Mouse (Mus musculus) intestine, embryonic 16.5 days (tissue): Measurements from ENCODE around the gene Dnajc27. TPM values are rescaled to one million over a fixed set of nuclear protein-coding genes. Genes with fewer than 3 reads are reported as not detected.

Source experiments
- ATAC-seq: fragments of 200-750 bp; cut with Nextera tagmentation; 2 replicates; pipeline ENCODE4 v1.8.0; 2017; ENCODE audit warnings: moderate TSS enrichment, moderate library complexity
- H3K27ac ChIP-seq: fragments of 300-500 bp; sonication (generic); 2 replicates; pipeline ENCODE4 v1.5.1; 2014; ENCODE audit warnings: mild to moderate bottlenecking, low read length
- H3K27me3 ChIP-seq: fragments of 300-500 bp; sonication (generic); replicated peaks from 2 replicates; pipeline ENCODE4 v1.6.1; 2014; ENCODE audit warnings: low read length, control low read depth, mixed read lengths; ENCODE audit not compliant: control insufficient read depth, insufficient read depth
- H3K36me3 ChIP-seq: fragments of 300-500 bp; sonication (generic); 2 replicates; pipeline ENCODE4 v1.6.1; 2014; ENCODE audit warnings: low read length, control low read depth; ENCODE audit not compliant: control insufficient read depth, insufficient read depth
- H3K4me1 ChIP-seq: fragments of 300-500 bp; sonication (generic); 2 replicates; pipeline ENCODE4 v1.6.1; 2014; ENCODE audit warnings: low read length, control low read depth, mixed read lengths; ENCODE audit not compliant: control insufficient read depth, insufficient read depth
- H3K4me2 ChIP-seq: fragments of 300-500 bp; sonication (generic); 2 replicates; pipeline ENCODE4 v1.6.1; 2014; ENCODE audit warnings: low read depth, low read length, control low read depth
- H3K4me3 ChIP-seq: fragments of 300-500 bp; sonication (generic); 2 replicates; pipeline ENCODE4 v1.5.1; 2014; ENCODE audit warnings: mild to moderate bottlenecking, low read length
- H3K9ac ChIP-seq: fragments of 300-500 bp; sonication (generic); 2 replicates; pipeline ENCODE4 v1.6.1; 2014; ENCODE audit warnings: low read depth, low read length
- H3K9me3 ChIP-seq: fragments of 300-500 bp; sonication (generic); 2 replicates; pipeline ENCODE4 v1.6.1; 2016; ENCODE audit warnings: low read length, control low read depth; ENCODE audit not compliant: control insufficient read depth
- WGBS: fragments of 180-500 bp; shearing (Covaris S2); extraction: QIAGEN DNeasy Blood & Tissue Kit; methylation state at CpG from one replicate; pipeline ENCODE4 v1.1.7; 2014; 5-methylcytosine and 5-hydroxymethylcytosine counted together
- polyA plus RNA-seq: library from polyadenylated mRNA; unstranded; fragments of >200 nt; fragmentation: Nextera tagmentation; extraction: Ambion mirVana; gene quantifications from 2 replicates; pipeline ENCODE4 v1.2.1, GENCODE M21; 2015

Gene Dnajc27
- polyA plus RNA-seq: 3.7 and 3.9 TPM in 2 replicates

DNA sequence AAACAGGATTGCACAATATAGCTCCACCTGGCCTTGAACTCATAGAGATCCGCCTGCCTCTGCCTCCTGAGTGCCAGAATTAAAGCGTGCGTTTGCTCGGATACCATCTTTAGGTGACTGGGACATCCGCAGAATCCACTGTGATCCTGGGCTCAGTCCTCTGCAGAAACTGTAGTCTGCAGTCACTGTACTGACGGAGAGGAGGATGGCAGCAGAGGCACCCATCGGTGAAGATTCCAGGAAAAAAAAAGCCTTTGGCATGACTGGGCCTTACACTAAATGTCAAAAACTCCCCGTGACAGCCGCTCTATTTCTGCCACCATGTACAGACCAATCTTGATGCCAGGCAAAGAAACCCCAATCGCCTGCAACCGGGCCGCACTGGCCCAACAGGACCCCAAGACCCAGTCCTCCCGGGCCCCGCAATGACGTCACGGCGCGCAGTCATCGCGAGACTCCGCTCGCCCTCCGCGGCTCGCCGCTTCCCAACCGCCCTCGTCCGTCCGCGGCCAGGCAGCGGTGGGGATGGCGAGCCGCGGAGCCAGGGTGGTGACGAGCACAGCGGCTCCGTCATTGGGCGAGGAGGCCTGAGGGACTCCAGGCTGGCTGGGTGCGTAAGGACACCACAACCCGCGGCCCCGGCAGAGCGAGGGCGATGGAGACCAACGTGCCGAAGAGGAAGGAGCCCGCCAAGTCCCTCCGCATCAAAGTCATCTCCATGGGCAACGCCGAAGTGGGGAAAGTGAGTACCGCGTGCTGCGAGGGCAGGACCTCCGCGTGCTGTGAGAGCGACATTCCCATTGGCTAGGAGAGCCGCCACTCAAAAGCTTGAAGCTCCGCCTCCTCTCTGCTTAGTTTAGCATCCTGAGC, at the start of gene Dnajc27:
Gene Dnajc27 (plus strand): TSS at position 452 of the 870 bp plus-strand sequence.
- Histone ChIP-seq H3K4me3 (peak within 1 kb of the TSS; percentile 71), H3K36me3 (peaks cover 11% of the 10 kb centered on the region), H3K9me3 (no peaks in the 10 kb centered on the region), H3K4me2 (peak within 1 kb of the TSS; percentile 88), H3K4me1 (0 out of 2 replicates have a peak, but pooled peaks cover 3% of the 10 kb centered on the region), H3K27ac (peak within 1 kb of the TSS; percentile 93), H3K9ac (peak within 1 kb of the TSS; percentile 76), H3K27me3 (no peaks in the 10 kb centered on the region)
- ATAC-seq: peak; percentile 98
- 5% methylated on average over 59 of the region's 59 CpGs for WGBS

DNA sequence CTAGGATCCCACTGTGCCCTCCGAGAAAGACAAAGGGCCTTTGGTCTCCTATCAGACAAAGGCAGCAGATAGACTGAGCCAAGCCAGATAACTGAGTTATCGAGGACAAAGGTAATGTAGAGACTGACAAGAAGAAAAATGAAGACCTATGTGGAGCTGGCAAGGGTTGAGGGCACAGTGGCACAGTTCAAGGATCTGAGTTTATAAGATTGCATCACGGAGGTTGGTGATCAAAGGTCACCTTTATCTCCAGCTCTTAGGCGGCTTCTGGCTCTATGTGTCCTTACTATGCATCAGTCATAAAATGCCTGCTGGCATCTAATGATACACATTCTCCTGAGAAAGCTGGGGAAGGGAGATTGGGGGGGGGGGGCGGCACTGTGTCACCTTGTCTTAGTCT, 46.2 kb upstream of the Dnajc27 start:
- 65% methylated on average over 5 of the region's 5 CpGs for WGBS
- Histone ChIP-seq H3K9me3 (no peaks in the 10 kb centered on the region), H3K4me2 (no peak overlapping the region), H3K27me3 (no peaks in the 10 kb centered on the region), H3K4me3 (no peak overlapping the region), H3K9ac (no peak overlapping the region), H3K4me1 (peaks cover 20% of the 10 kb centered on the region), H3K36me3 (no peaks in the 10 kb centered on the region), H3K27ac (0 out of 2 replicates have a peak overlapping the region, but pooled peaks have one; percentile 13)
- peak; percentile 59 for ATAC-seq

DNA sequence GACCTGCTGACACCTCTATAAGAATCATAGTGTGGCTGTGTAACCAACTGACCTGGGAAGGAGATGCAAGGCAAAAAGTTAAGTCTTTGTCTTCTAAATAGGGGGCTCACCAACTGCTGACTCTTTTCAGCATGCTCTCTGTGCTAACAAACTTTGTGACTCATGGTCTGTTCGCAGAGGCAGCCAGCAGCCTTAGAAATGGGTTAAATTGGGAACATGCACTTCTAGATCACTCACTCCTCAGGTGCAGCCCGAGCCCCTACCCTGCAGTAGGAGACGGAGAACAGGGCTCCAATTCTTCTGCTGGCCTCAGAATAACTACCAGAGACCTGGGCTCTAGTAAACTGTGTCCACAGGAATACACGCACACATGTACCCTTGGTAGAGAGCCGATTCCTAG, 44.9 kb upstream of the Dnajc27 start:
- H3K27ac ChIP-seq: no peak overlapping the region
- WGBS: 34% methylated on average over 5 of the region's 5 CpGs
- no peaks in the 10 kb centered on the region for H3K36me3 ChIP-seq
- peaks cover 20% of the 10 kb centered on the region for H3K4me1 ChIP-seq
- peak overlapping the region; percentile 99; the same call in 1 of the 2 replicates for H3K4me2 ChIP-seq
- no peak overlapping the region for H3K9ac ChIP-seq
- no peaks in the 10 kb centered on the region for H3K27me3 ChIP-seq
- H3K4me3 ChIP-seq: peak overlapping the region; percentile 76
- ATAC-seq: no peak
- no peaks in the 10 kb centered on the region for H3K9me3 ChIP-seq

DNA sequence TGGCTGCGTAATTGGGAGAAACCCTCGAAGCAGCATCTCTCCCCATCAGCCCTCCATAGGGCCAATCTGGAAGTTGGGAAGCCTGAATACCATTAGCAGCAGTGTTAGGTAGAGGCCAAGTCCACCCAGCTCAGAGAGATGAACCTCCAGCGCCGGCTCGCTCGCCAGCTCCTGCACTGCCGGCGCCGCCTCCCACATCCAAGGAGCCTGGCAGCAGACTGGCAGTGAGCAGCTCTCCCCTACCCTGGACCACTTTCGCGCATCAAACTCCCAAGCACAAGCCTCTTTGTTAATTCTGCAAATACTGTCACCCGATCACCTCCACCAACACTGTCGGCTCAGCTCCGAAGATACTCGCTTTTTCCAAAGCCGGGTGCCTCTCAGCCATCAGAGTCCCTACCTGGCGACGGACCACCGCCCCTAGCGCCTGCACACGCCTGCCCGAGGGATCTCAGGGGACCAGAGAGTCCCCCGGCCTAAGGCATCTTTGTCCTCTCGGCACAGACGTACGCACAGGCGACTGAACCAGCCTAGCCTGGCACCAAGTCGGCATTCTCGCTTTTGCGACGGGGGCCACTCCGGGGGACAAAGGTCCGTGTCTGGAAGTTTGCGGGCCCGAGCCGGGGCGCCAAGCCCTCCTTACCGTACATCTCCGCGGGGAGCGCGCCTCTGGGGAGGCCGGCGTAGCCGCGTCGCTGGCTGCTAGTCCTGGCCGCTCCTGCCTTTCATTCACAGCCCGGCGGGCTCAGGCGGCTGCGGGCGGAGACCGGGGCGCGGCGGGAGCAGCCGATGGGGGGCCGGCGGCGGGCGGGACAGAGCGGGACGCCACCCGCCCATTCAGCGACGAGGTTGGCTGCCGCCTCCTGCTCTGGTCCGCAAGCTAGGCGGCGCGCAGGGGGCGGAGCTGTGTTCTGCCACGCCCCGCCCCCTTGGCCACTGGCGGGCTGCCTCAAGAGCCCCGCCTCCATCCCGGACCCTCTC, 44.0 kb upstream of the Dnajc27 start, which contains the start of gene Efr3b:
Gene Efr3b (minus strand): TSS at position 855 of the 981 bp plus-strand sequence.
- peak within 1 kb of the TSS; percentile 99 for H3K4me2 ChIP-seq
- peak; percentile 93 for ATAC-seq

DNA sequence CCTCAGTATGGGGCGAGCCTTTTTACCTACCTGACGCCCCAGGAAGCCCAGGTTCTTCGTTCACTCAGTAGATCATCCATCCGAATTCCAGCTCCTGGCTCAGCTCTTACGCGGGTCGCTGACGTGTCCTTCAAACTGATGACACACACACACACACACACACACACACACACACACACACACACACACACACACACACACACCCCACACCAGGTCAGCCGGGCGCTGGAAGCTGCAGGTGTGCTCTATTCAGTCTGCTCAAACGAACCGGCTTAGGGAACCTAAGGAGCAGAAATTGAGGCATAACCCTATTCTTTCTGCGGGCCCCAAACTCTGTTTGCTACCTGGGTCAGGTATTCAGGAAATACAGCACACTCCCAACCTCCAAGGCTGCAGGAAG, 43.3 kb upstream of the Dnajc27 start:
- Histone ChIP-seq H3K27me3 (no peaks in the 10 kb centered on the region), H3K4me2 (peak overlapping the region; percentile 99), H3K27ac (no peak overlapping the region), H3K9me3 (no peaks in the 10 kb centered on the region), H3K4me3 (peak overlapping the region; percentile 76), H3K36me3 (no peaks in the 10 kb centered on the region), H3K4me1 (peaks cover 20% of the 10 kb centered on the region), H3K9ac (peak overlapping the region; percentile 78; the same call in 1 of the 2 replicates)
- peak; percentile 50 for ATAC-seq
- 2% methylated on average over 13 of the region's 13 CpGs for WGBS

More for the DNA sequence above, 44.0 kb upstream of the Dnajc27 start, which contains the start of gene Efr3b:
- Histone ChIP-seq H3K27ac (no peak within 1 kb of the TSS), H3K9me3 (no peaks in the 10 kb centered on the region), H3K27me3 (no peaks in the 10 kb centered on the region), H3K36me3 (no peaks in the 10 kb centered on the region), H3K9ac (peak within 1 kb of the TSS; percentile 78), H3K4me3 (peak within 1 kb of the TSS; percentile 76), H3K4me1 (peaks cover 20% of the 10 kb centered on the region)
- WGBS: 1% methylated on average over 59 of the region's 78 CpGs

DNA sequence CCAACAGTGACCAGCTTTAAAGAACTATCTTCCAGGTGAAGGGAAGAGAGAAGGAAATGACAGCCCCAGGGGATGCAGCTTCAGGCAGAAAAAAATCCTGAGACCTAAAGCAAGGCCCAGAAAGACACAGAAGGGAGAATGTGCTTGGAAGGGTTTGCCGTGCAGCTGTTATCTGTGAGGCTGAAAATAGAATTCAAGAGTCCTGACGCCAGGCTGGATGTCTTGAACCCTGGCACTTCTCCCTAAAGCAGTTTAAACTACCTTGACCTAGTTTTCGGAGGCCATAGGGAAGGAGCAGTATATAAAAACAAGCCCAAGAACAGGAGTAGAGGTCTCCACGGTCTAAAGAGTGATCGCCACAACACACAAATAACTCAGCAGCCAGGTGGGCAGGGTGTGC, 40.0 kb upstream of the Dnajc27 start:
- H3K9ac ChIP-seq: no peak overlapping the region
- no peaks in the 10 kb centered on the region for H3K27me3 ChIP-seq
- no peak overlapping the region for H3K4me2 ChIP-seq
- no peak for ATAC-seq
- no peak overlapping the region for H3K27ac ChIP-seq
- WGBS: 70% methylated on average over 5 of the region's 5 CpGs
- no peaks in the 10 kb centered on the region for H3K9me3 ChIP-seq
- H3K36me3 ChIP-seq: no peaks in the 10 kb centered on the region
- H3K4me1 ChIP-seq: peaks cover 10% of the 10 kb centered on the region; the same call in 1 of the 2 replicates
- H3K4me3 ChIP-seq: no peak overlapping the region

DNA sequence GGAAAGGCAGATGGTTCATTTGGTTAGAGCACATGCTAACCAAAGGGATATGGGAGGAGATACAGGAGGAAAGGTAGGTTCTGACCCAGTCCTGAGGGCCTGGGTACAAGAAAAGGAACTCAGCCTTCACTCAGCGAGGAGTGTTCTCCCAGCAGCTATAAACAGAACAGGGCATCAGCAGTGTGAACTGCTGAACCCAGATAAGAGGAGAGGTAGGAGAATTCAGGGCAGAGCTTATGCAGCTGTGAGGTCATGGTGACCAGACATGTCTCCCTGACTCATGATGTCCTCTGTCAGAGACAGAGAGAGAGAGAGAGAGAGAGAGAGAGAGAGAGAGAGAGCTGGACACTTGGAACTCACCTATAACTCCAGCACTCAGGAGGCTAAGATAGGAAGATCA, 36.4 kb upstream of the Dnajc27 start:
- no peak overlapping the region for H3K4me2 ChIP-seq
- H3K9me3 ChIP-seq: no peaks in the 10 kb centered on the region
- 30% methylated on average over 1 of the region's 1 CpGs for WGBS
- no peak overlapping the region for H3K9ac ChIP-seq
- no peak overlapping the region for H3K27ac ChIP-seq
- H3K4me3 ChIP-seq: no peak overlapping the region
- no peaks in the 10 kb centered on the region for H3K4me1 ChIP-seq
- no peaks in the 10 kb centered on the region for H3K36me3 ChIP-seq
- H3K27me3 ChIP-seq: no peaks in the 10 kb centered on the region
- peak; percentile 77 for ATAC-seq

DNA sequence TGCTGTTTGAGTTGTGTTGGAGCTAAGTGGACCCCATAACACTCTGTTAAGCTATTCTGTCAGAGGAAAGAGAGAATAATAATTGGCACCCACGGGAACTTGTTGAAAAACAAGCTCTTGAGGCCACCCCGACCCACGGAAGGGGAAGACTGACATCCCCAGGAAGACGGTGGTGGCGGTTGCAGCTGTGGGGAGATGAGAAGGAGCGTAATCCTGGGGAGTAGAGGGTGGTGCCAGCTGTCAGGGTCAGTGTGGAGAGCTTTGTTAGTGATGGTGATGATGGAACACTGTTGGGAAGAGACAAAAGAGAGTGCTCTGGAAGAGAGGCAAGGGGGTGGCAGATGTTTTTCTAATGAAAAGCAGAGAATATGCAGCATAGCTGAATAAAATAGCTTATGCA, 34.4 kb upstream of the Dnajc27 start:
- Histone ChIP-seq H3K27ac (no peak overlapping the region), H3K4me2 (no peak overlapping the region), H3K4me3 (no peak overlapping the region), H3K4me1 (no peaks in the 10 kb centered on the region), H3K9me3 (no peaks in the 10 kb centered on the region), H3K36me3 (no peaks in the 10 kb centered on the region), H3K9ac (no peak overlapping the region), H3K27me3 (no peaks in the 10 kb centered on the region)
- ATAC-seq: no peak
- 61% methylated on average over 6 of the region's 6 CpGs for WGBS
